Comparison of ENCODE assay signal across 9 mouse cellular contexts in the genomic region with DNA sequence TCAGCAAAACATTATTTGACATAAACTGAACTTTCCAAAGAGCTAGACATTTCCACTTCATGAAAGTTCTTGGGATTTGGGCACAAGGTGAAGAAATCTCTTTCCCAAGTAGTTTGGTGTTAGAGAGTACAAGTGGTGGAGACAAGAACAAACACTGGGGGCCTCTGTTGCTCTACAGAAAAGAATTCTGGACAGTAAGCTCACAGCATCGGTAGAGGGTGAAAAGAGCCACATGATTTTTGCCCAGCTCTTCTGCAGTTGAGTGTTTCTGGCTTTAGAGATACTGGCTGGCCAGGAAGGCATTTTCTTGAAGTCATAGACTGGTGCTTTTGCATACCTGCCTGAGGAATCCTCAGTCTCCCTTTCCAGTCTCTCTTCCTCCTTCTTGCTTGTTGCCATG.
DNase-seq lines count a peak whose midpoint lies in the region.
"Had no signal": no experiment of that assay in that cellular context is flagged by ENCODE, and none has a peak within 500 bp of the region (broad histone marks: within the 10 kb centered on the region; RNA-seq: fewer than 3 reads in every experiment).

No protein-coding gene starts in this region.

- DNase-seq in adrenal gland, postnatal 14 days: peak; percentile 9
- no peak for DNase-seq in adrenal gland, adult 2 months
- peak; percentile 30 for DNase-seq in kidney, postnatal 10 days
- no peak for DNase-seq in kidney, adult 18-20 months
- DNase-seq in right cerebral cortex, postnatal 10 days (ENCODE audit: low spot score in 2 of 2): peak; percentile 38 to 43
- no peak for DNase-seq in right cerebral cortex, postnatal 25 days
- DNase-seq in spleen, postnatal 36 days (ENCODE audit: low spot score in 2 of 2): no peak
- no peak for DNase-seq in lung, postnatal 25 days (ENCODE audit: low spot score)
- DNase-seq: thymus, postnatal 36 days had no signal

Comparison
In these comparisons a context has a peak if more than half of its experiments do, and no peak if none do; other contexts are left out.
1. DNase-seq: peak in adrenal gland, postnatal 14 days (single experiment), kidney, postnatal 10 days (single experiment) and right cerebral cortex, postnatal 10 days (2 of 2); none in adrenal gland, adult 2 months (single experiment), kidney, adult 18-20 months (single experiment), right cerebral cortex, postnatal 25 days (single experiment), spleen, postnatal 36 days (0 of 2) and lung, postnatal 25 days (single experiment).